Mouse (Mus musculus) kidney, embryonic 16.5 days (tissue): ENCODE results near the gene Cbx8. TPM values are rescaled to one million over a fixed set of nuclear protein-coding genes. Genes with fewer than 3 reads are reported as not detected.
A peak's percentile ranks its signal among the peaks of the same experiment; 100 is the strongest.

Experiments used
- ATAC-seq: fragments of 200-750 bp; cut with Nextera tagmentation; 2 replicates; pipeline ENCODE4 v1.8.0; 2017; ENCODE audit warnings: moderate TSS enrichment; ENCODE audit not compliant: low FRiP score, low TSS enrichment
- H3K27ac ChIP-seq: fragments of 300-500 bp; sonication (generic); 2 replicates; pipeline ENCODE4 v1.5.1; 2014; ENCODE audit warnings: low read length
- H3K27me3 ChIP-seq: fragments of 300-500 bp; sonication (generic); 2 replicates; pipeline ENCODE4 v1.6.1; 2014; ENCODE audit warnings: low read length, control low read depth, mixed read lengths; ENCODE audit not compliant: insufficient read depth
- H3K36me3 ChIP-seq: fragments of 300-500 bp; sonication (generic); 2 replicates; pipeline ENCODE4 v1.6.1; 2014; ENCODE audit warnings: low read length, control low read depth, mixed read lengths; ENCODE audit not compliant: insufficient read depth
- H3K4me1 ChIP-seq: fragments of 300-500 bp; sonication (generic); 2 replicates; pipeline ENCODE4 v1.6.1; 2014; ENCODE audit warnings: low read length, control low read depth, mixed read lengths; ENCODE audit not compliant: insufficient read depth
- H3K4me2 ChIP-seq: fragments of 300-500 bp; sonication (generic); replicated peaks from 2 replicates; pipeline ENCODE4 v1.6.1; 2014; ENCODE audit warnings: low read depth, low read length
- H3K4me3 ChIP-seq: fragments of 300-500 bp; sonication (generic); 2 replicates; pipeline ENCODE4 v1.5.1; 2014; ENCODE audit warnings: mild to moderate bottlenecking, low read length
- H3K9ac ChIP-seq: fragments of 300-500 bp; sonication (generic); replicated peaks from 2 replicates; pipeline ENCODE4 v1.6.1; 2014; ENCODE audit warnings: low read length
- H3K9me3 ChIP-seq: fragments of 300-500 bp; sonication (generic); 2 replicates; pipeline ENCODE4 v1.6.1; 2016; ENCODE audit warnings: low read length, control low read depth
- WGBS: fragments of 180-500 bp; shearing (Covaris S2); extraction: QIAGEN DNeasy Blood & Tissue Kit; methylation state at CpG from one replicate; pipeline ENCODE4 v1.1.7; 2014; 5-methylcytosine and 5-hydroxymethylcytosine counted together
- polyA plus RNA-seq: library from polyadenylated mRNA; unstranded; fragments of >200 nt; fragmentation: Nextera tagmentation; extraction: Ambion mirVana; gene quantifications from 2 replicates; pipeline ENCODE4 v1.2.1, GENCODE M21; 2015

The Cbx8 gene
- polyA plus RNA-seq, 1 experiment from 2014 or later, result 8.5 TPM

DNA sequence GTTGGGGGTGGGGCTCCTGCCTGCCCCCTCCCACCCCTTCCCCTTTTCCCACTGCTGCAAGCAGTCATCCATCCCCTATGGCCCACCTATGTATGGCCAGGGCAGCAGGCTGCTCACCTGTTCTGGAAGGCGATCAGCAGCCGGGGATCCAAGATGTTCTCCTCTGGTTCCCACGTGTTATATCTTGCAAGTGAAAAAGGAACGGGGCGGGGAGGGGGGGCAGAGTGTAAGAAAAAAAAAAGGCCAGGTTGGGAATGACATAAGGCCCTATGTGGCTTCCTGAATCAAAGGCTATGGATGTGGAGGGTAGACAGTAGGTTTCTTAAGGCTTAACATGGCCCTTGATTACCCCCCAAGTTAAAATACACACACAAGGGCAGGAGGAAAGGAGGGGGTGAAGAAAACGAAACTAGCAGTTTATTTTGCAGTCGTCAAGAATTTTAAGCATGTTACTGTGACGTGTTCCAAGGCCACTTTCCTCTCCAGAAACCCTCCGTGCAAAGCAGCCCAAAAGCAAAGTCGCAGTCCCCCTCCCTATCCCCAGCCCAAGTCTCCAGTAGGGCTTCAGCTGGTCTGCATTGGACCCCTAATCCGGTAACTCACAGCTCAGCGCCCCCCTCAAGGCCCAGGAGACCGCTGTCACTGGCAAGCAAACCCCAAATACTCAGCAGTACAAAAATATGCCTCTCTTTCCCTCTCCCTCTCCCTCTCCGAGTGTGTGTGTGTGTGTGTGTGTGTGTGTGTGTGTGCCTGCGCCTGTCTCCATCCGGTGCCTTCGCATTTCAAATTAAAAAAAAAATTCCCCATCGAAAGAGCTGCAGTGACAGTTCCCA is 43.9 kb upstream of the Cbx8 start:
- Histone ChIP-seq H3K4me3 (peak overlapping the region; percentile 82), H3K9ac (peak overlapping the region; percentile 88), H3K27ac (peak overlapping the region; percentile 99), H3K4me1 (peaks cover 77% of the 10 kb centered on the region), H3K9me3 (no peaks in the 10 kb centered on the region), H3K27me3 (peaks cover 57% of the 10 kb centered on the region), H3K4me2 (peak overlapping the region; percentile 89), H3K36me3 (peaks cover 20% of the 10 kb centered on the region)
- WGBS, result 2% methylated on average over 18 of the region's 18 CpGs
- no peak for ATAC-seq

DNA sequence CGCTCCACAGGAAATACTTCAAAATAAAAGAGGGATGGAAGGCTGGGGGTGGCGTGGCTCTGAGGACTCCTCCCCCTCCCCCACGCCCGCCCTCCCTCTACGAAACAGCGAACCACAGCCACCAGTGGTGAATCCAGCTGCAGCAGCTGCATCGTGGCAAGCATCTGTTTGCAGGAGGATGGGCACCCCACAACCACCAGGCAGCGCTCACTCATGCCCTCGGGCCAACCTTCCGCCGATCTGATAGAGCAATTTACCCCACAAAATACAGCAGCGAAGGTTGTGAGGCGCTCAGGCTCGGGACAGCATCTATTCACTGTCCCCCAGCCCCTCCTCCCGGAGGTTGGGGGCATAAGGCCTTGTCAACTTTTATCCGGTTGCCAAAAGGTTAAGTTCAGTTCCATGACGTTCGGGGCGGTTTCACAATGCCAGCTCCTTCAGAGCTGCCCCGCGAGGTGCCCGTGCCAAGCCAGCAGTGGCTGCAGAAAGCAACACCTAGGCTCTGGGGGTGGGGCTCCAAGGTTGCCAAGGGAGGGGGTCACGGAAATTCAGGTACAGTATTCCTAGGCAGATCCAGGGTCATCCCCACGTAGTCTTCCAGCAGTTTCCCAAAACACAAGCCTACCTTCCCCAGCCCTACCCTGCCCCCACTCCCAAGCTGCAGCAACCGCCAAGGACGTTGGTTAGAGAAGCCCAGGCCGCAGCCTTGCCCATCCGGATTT is 43.1 kb upstream of the Cbx8 start:
- H3K9ac ChIP-seq, result peak overlapping the region; percentile 88
- H3K4me2 ChIP-seq, result peak overlapping the region; percentile 89
- H3K9me3 ChIP-seq, result no peaks in the 10 kb centered on the region
- H3K27me3 ChIP-seq, result peaks cover 50% of the 10 kb centered on the region
- no peak for ATAC-seq
- H3K27ac ChIP-seq, result peak overlapping the region; percentile 99; the same call in 1 of the 2 replicates
- H3K4me1 ChIP-seq, result peaks cover 77% of the 10 kb centered on the region
- peaks cover 20% of the 10 kb centered on the region for H3K36me3 ChIP-seq
- H3K4me3 ChIP-seq, result peak overlapping the region; percentile 82
- 5% methylated on average over 28 of the region's 28 CpGs for WGBS

DNA sequence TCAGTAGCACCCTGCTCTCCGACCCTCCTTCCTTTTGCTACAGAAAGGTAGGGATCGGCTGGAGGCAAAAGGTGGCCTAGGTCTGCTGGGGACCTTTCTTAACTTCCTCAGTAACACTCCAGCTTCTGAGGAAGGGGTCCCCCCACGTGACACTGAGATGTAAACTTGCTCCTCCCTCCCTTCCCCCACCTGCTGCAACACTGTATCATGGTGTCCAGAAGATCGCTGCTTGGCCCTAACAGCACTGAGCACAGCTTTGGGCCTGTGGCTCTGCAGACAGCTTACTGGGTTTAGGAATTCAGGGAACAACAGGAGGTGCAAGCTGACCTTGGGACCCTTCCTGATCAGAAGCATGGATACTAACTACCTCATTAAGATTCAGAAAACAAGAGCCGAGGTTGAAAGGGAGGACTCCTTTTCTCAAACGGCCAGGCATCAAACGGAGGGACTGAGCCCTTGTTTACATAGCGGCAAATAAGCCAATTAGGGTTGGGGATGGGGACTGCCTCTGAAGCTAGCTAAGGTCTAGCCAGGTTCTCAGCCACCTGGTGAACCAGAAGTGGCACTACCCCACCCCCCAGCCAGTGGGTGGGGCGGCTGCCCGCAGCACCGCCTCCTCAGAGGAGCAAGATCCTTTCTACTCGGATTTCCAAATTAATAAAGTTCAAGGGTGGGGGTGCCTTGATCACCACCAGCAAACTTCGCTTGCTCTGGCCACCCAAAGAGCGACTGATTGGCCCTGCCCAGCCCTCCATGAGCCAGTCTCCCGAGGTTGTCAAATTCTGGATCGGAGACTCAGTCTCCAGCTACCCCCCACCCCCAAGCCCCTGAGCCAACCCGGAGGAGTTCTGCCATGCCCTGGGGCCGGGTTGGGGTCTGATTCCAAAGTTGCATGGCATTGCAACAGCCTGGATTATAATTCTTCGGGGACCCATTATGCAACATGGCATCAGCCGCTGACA is 42.1 kb upstream of the Cbx8 start:
- WGBS, result 22% methylated on average over 20 of the region's 20 CpGs
- Histone ChIP-seq H3K36me3 (peaks cover 20% of the 10 kb centered on the region), H3K9ac (peak overlapping the region; percentile 88), H3K4me1 (peaks cover 78% of the 10 kb centered on the region), H3K9me3 (no peaks in the 10 kb centered on the region), H3K4me3 (peak overlapping the region; percentile 82), H3K27me3 (peaks cover 40% of the 10 kb centered on the region), H3K4me2 (peak overlapping the region; percentile 89), H3K27ac (no peak overlapping the region)
- ATAC-seq, result no peak

DNA sequence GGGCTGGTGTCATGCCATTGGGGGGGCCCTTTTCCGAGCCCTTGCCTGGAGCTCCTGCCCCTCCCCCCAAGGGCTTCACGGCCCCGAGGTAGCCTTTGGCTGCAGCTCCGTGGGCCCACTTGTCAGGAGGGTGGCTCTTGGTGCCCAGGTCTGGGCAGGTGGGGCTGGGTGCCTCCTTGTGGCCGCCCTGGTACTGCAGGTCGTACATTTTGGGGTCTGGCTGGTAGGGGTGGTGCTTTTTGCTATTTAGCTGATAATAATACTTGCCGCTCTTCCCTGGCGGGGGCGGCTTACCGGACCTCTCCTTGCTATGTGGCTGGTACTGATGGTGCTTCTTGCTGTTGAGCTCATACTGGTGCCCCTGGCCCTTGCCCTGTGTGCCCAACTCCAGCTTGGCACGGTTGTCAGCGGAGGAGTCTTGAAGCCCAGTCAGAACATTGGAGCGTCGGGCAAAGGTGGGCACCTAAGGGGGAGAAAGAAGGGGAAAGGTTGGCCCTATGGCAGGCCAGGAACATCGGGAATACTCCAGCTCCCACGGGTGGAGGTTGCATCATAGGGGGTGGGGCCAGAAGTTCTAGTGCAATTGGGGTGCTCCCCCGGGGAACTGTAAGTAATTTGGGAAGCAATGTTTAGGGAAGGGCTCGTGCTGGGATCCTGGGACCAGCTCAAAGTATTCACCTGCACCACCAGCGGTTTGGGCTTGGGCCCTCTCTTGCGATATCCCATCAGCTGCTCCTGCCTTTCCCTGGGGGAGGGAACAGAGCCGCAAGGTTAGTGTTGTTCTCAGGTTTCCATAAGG is 41.3 kb upstream of the Cbx8 start:
- peaks cover 31% of the 10 kb centered on the region for H3K27me3 ChIP-seq
- H3K4me1 ChIP-seq, result peaks cover 73% of the 10 kb centered on the region
- H3K36me3 ChIP-seq, result peaks cover 20% of the 10 kb centered on the region
- no peaks in the 10 kb centered on the region for H3K9me3 ChIP-seq
- WGBS, result 36% methylated on average over 21 of the region's 21 CpGs
- peak overlapping the region; percentile 89; the same call in 1 of the 2 replicates for H3K4me2 ChIP-seq
- no peak for ATAC-seq
- no peak overlapping the region for H3K27ac ChIP-seq
- H3K4me3 ChIP-seq, result no peak overlapping the region
- H3K9ac ChIP-seq, result no peak overlapping the region

DNA sequence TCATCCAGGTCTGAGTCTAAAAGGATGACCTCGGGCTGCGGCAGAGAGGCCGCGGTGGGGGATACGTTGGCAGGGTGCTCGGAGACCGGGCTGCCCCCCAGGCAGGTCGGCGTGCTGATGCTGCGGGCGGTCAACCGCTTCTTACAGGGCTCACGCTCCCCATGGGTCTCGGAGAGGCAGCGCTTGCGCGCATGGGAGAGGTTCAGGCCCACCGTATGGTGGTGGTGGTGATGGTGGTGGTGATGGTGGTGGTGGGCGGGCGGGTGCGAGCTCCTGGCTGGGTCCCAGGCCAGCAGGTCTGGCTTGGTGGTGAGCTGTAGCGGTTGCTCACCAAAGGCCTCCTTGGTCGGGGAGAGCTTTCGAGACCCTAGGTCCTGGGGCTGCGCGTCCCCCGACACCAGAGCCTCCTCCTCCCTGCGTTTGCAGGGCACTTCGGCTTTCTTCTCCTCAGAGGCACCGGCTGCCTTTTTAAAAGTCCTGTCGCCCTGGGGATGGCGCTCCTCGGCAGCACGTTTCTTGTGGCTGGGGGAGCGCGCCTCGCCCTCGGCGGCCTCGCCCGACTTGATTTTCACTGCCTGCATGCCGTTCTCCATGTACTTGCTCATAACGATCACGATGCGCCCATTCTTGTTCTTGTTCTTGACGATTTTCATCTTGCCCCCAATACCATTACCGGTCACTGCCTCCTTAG is 40.5 kb upstream of the Cbx8 start:
- Histone ChIP-seq H3K36me3 (peaks cover 20% of the 10 kb centered on the region), H3K9ac (no peak overlapping the region), H3K4me3 (no peak overlapping the region), H3K4me2 (no peak overlapping the region), H3K27ac (no peak overlapping the region), H3K4me1 (peaks cover 65% of the 10 kb centered on the region), H3K9me3 (no peaks in the 10 kb centered on the region), H3K27me3 (peaks cover 25% of the 10 kb centered on the region)
- no peak for ATAC-seq
- WGBS, result 51% methylated on average over 44 of the region's 47 CpGs

DNA sequence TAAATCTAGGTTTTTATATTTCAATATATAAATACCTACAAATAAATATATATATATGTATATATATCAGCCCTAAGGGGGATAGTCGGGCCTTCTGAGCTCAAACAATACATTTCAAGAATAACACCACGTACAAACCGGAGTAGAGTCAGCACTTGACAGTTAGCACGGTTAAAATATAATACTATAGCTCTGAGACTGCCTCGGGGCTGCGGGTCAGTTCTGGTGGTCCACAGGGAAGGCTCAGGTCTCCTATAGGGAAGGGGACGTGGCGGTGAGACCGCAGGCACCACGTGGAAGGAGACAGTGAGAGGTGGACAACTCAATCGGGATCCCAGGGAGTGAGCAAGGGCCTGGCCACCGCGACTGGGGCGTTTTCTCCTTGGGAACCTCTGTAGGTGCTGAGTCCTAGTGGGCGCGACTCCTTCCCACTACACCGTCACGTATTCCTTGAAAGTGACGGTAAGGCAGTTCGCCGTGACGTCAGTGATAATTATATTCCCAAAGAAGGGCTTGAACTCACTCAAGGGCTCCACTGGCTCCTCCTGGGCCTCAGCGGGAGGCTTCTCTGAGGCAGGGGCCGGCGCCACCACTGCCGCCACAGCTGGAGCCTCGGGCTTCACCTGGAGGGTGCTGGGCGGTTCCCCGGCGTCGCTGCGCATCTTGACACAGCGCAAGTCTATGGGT is 39.8 kb upstream of the Cbx8 start:
- H3K4me1 ChIP-seq, result peaks cover 65% of the 10 kb centered on the region
- no peak overlapping the region for H3K4me2 ChIP-seq
- peaks cover 25% of the 10 kb centered on the region for H3K27me3 ChIP-seq
- ATAC-seq, result no peak
- no peaks in the 10 kb centered on the region for H3K9me3 ChIP-seq
- WGBS, result 54% methylated on average over 33 of the region's 33 CpGs
- no peak overlapping the region for H3K27ac ChIP-seq
- no peak overlapping the region for H3K4me3 ChIP-seq
- H3K36me3 ChIP-seq, result peaks cover 20% of the 10 kb centered on the region
- 0 out of 2 replicates have a peak overlapping the region, but pooled peaks have one; percentile 14 for H3K9ac ChIP-seq

DNA sequence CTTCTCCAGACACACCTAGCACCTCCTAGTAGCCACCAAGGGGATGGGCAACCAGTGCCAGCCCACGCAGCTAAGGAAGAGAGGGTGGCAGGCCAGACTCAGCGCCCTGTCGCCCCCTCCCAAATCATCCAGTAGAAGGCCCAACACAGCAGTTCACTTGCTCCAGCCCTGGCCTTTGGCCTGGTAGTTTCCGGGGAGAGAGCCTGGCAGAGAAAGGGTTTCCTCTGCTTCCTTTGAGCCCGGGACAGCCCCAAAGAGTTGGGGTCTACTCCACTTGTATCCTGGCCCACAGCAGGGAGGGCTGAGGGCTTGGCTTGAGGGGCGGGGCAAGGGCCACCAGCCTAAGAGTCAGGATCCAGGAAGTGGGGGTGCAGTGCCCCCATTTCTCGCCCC is 38.7 kb upstream of the Cbx8 start:
- WGBS, result 52% methylated on average over 7 of the region's 7 CpGs
- H3K36me3 ChIP-seq, result peaks cover 20% of the 10 kb centered on the region
- no peak for ATAC-seq
- no peak overlapping the region for H3K4me3 ChIP-seq
- H3K4me2 ChIP-seq, result peak overlapping the region; percentile 35; the same call in 1 of the 2 replicates
- peak overlapping the region; percentile 25; the same call in 1 of the 2 replicates for H3K27ac ChIP-seq
- H3K9me3 ChIP-seq, result no peaks in the 10 kb centered on the region
- H3K4me1 ChIP-seq, result peaks cover 60% of the 10 kb centered on the region
- H3K27me3 ChIP-seq, result peaks cover 25% of the 10 kb centered on the region
- peak overlapping the region; percentile 42 for H3K9ac ChIP-seq
